Mouse (Mus musculus): Measurements from ENCODE around the gene Lin7c.

DNA sequence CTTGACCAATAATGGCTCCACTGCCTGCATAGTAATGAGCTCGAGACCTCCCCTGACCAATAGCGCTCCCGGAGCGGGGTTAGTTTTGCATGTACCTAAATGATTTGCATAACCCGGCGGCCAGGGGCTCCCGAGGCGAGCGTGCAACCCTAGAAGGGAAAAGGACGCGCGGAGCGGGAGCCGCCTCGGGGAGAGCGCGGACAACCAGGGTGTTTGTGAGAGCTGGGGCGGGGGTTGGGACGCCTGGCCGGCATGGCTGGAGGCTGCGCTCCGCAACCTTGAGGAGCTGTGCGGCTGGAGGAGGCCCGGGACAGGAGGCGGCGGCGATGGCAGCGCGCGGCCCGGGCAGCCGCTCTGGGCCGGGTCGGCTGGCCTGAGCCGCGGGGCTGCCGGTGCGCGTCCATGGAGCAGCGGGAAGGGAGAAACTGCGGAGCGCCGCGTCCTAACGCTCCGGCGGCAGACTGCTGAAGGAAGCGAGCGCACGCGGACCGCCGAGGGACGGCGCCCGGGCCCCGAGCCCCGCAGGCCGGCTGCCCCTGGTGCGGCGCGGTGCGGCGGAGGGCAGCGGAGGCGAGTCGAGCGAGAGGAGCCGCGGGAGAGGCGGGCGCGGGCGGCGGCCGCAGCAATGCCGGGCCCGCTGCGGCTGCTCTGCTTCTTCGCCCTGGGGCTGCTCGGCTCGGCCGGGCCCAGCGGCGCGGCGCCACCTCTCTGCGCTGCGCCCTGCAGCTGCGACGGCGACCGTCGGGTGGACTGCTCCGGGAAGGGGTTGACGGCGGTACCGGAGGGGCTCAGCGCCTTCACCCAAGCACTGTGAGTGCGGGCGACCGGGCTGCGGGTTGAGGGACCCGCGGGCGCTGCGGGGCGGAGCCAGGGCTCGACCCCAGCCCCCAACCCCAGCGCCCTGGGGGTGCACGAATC lies 27.1 kb downstream of the Lin7c start, which contains the start of gene Lgr4:
- TF ChIP-seq CTCF (IDR thresholded peaks at IDR 0.05; ENCODE audit: control insufficient read depth, insufficient read depth, low read length) (no peak), POLR2A (IDR thresholded peaks at IDR 0.05; ENCODE audit: borderline replicate concordance, control insufficient read depth, low read depth, low read length) (peak; percentile 40; the same call in 1 of the 2 replicates)

Data from bone marrow, adult 2 months (tissue).